Mouse (Mus musculus) C2C12 (cell line): ENCODE measurements at regions not wholly inside any gene's neighbourhood (a gene's known extent, or its start where the extent isn't known, plus 50 kb on each side); places are given as distances from the start of the nearest gene placed in this dataset.

ENCODE experiments used
- CTCF ChIP-seq: IDR thresholded peaks from one replicate; pipeline ENCODE4 v1.5.1; 2011; ENCODE audit not compliant: control insufficient read depth, insufficient read depth, insufficient read length
- MYOG ChIP-seq: IDR thresholded peaks from one replicate; pipeline ENCODE4 v1.6.1; 2011; ENCODE audit not compliant: control insufficient read depth, insufficient read length; ENCODE audit errors: extremely low read depth

GRCm38 (mm10) chr14:53802547-53802946 is 451.4 kb downstream of the Dad1 start:
- TF ChIP-seq CTCF (no peak), MYOG (no peak)
